Mouse (Mus musculus) layer of hippocampus, adult 2 months (tissue): ENCODE measurements at regions not wholly inside any gene's neighbourhood (a gene's known extent, or its start where the extent isn't known, plus 50 kb on each side); places are given as distances from the start of the nearest gene placed in this dataset.

ENCODE experiments used
- DNase-seq, 2 experiments: peaks; one replicate each; pipeline ENCODE4 v3.0.0; 2022; ENCODE audit warnings: low spot score in 2 of 2
- H3K27ac ChIP-seq: fragments of 200-600 bp; 2 replicates; pipeline ENCODE4 v1.8.1; 2022
- H3K4me3 ChIP-seq: fragments of 200-600 bp; 2 replicates; pipeline ENCODE4 v1.8.1; 2022; ENCODE audit warnings: mild to moderate bottlenecking
- CTCF ChIP-seq: fragments of 200-600 bp; conservative IDR thresholded peaks from 2 replicates; pipeline ENCODE4 v1.8.1; 2022; ENCODE audit warnings: antibody characterized with exemption, mild to moderate bottlenecking, moderate library complexity

DNA sequence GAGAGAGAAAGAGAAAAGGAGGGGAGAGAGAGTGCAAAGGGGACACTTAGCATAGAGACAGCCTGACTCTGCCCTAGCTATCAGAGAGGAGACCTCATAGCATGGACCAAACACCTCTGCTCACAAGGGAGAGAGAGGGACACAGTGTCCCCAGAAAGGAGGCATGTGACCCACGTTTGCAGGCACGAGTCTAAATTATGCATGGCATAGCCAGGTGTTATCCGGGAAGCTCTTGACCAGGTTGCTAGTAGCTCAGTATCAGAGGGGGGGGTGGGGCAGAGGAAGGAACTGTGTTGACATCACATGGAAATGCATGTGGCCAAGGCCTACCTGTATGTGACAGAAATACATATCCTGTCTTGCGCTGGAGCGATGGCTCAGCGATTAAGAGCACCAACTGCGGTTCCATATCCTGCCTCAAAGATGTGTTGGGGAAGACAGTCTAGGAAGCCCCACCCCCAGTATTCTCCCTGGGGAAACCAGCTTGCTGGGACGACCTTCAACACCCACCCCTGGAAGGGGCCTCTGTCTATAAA, 84.5 kb upstream of the Tnrc6c start:
- DNase-seq, result no peak
- Histone ChIP-seq H3K4me3 (no peak overlapping the region), H3K27ac (no peak overlapping the region)
- no peak for TF ChIP-seq CTCF

- DNase-seq, result no peak
- no peak overlapping the region for H3K4me3 ChIP-seq
- H3K27ac ChIP-seq, result no peak overlapping the region
- TF ChIP-seq CTCF, result no peak
Measured at GRCm38 (mm10) chr11:117571858-117572257, 82.2 kb upstream of the Tnrc6c start.

- H3K27ac ChIP-seq, result peak overlapping the region; percentile 80
- H3K4me3 ChIP-seq, result no peak overlapping the region
- peak; percentile 49 to 53 for DNase-seq
- TF ChIP-seq CTCF, result no peak
Measured at GRCm38 (mm10) chr11:117574721-117575120, 79.4 kb upstream of the Tnrc6c start.

- no peak for TF ChIP-seq CTCF
- H3K27ac ChIP-seq, result no peak overlapping the region
- DNase-seq, result no peak
- H3K4me3 ChIP-seq, result no peak overlapping the region
Measured at GRCm38 (mm10) chr11:117579121-117579520, 75.0 kb upstream of the Tnrc6c start.

GRCm38 (mm10) chr11:117579720-117580119, 74.4 kb upstream of the Tnrc6c start:
- H3K4me3 ChIP-seq, result no peak overlapping the region
- no peak for TF ChIP-seq CTCF
- no peak for DNase-seq
- H3K27ac ChIP-seq, result no peak overlapping the region

DNA sequence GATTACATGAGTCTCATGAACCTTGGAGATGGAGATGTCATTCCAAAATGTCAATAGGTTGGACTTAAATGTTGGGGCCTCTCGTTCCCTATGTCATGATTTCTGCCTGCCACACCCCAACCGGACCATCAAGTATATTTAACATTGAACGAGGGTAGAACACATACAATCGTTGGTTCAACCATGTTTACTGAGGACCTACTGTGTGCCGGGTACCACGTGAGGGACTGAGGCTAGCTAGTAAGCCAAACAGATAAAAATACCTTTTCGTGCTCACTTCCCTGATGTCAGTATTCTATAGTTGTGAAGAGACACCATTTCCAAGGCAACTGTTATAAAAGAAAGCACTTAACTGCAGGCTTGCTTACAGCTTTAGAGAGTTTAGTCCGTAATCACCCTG, 70.6 kb upstream of the Tnrc6c start:
- no peak overlapping the region for H3K27ac ChIP-seq
- no peak for TF ChIP-seq CTCF
- DNase-seq, result no peak
- H3K4me3 ChIP-seq, result no peak overlapping the region

DNA sequence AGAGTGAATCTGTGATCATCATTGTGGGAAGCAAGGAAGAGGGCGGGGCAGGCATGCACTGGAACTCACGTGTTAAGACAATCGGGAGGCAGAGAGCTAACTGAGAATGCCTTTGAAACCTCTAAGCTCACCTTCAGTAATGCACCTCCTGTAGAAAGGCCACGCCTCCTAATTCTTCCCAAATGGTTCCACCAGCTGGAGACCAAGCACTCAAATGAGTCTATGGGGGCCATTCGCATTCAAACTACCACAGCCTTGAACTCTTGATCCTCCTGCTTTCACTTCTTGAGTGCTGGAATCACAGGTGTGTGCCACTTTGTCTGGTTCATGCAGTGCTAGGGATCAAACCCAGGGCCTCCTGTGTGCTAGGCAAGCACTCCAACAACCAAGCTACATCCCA, 68.5 kb upstream of the Tnrc6c start:
- no peak for DNase-seq
- no peak overlapping the region for H3K4me3 ChIP-seq
- TF ChIP-seq CTCF, result no peak
- no peak overlapping the region for H3K27ac ChIP-seq

- TF ChIP-seq CTCF, result no peak
- DNase-seq, result no peak
- no peak overlapping the region for H3K4me3 ChIP-seq
- H3K27ac ChIP-seq, result peak overlapping the region; percentile 28; the same call in 1 of the 2 replicates
Measured at GRCm38 (mm10) chr11:117586063-117586462, 68.0 kb upstream of the Tnrc6c start.

DNA sequence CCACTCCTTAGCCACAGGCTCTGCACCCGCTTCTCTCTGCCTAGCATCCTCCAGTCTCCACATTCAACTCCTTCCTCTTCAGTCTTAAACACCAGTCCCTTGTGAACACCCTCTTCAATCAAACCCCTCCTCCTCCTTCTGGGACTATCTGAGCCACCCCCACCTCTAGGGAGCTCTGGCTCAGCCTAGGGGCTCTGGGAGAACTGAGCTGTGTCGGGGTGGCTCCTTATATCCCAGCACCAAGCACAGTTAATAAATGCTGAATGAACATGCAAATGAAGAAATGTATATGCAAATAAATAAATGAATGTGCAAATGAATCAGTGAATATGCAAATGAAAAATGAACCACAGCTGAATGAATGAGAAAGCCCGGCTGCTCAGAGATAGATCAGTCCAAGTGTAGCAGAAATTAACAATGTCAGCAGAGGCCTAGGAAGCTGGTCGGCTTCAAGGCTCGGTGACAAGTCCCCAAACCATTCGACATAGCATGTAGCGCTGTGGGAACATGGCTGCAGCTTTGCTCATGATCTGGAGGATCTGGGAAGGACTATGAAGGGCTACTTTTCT, 67.1 kb upstream of the Tnrc6c start:
- TF ChIP-seq CTCF, result no peak
- H3K4me3 ChIP-seq, result no peak overlapping the region
- H3K27ac ChIP-seq, result peak overlapping the region; percentile 55; the same call in 1 of the 2 replicates
- no peak for DNase-seq

DNA sequence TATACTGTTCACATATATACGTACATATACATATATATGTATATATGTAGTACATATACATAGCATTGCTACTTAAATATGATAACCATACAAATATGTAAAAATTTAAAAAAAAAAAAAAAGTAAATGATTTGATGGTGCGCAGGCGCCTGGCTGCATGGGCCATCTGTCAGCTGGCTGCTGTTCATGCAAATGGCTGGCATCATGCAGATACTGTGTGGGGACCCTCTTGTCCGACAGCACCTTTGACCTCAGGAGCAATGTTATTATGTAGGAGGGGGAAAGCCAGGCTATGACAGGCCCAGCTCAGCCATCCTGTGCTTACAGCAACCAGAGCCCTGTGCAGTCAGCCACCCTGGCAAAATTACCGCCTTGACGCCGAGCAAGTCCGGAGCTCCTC, 65.1 kb upstream of the Tnrc6c start:
- no peak for TF ChIP-seq CTCF
- Histone ChIP-seq H3K4me3 (no peak overlapping the region), H3K27ac (0 out of 2 replicates have a peak overlapping the region, but pooled peaks have one; percentile 7)
- DNase-seq, result no peak

DNA sequence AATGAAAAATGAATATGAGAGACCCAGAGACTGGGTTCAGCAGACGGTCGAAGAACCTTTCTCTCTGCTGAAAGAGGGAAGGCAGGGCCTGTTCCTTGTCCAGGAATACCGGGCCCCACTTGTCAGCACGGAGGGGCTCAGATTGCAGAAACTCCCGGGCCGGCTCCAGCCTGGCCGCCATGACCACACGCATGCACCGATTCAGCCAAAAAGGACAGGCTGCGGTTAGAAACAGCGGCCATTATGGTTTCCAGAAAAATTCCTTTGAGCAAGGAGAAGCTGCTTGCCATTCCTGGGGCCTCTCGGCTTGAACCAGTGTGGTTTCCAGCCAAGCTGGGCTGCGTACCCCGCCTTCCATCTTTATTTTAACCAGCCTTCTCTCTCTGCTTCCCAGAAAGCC, 64.7 kb upstream of the Tnrc6c start:
- Histone ChIP-seq H3K27ac (0 out of 2 replicates have a peak overlapping the region, but pooled peaks have one; percentile 7), H3K4me3 (no peak overlapping the region)
- DNase-seq, result no peak
- no peak for TF ChIP-seq CTCF

- Histone ChIP-seq H3K27ac (no peak overlapping the region), H3K4me3 (no peak overlapping the region)
- no peak for DNase-seq
- no peak for TF ChIP-seq CTCF
Measured at GRCm38 (mm10) chr11:117592570-117592969, 61.5 kb upstream of the Tnrc6c start.

- H3K27ac ChIP-seq, result peak overlapping the region; percentile 88; the same call in 1 of the 2 replicates
- no peak for DNase-seq
Measured at GRCm38 (mm10) chr11:117596201-117596600, 57.9 kb upstream of the Tnrc6c start.

DNA sequence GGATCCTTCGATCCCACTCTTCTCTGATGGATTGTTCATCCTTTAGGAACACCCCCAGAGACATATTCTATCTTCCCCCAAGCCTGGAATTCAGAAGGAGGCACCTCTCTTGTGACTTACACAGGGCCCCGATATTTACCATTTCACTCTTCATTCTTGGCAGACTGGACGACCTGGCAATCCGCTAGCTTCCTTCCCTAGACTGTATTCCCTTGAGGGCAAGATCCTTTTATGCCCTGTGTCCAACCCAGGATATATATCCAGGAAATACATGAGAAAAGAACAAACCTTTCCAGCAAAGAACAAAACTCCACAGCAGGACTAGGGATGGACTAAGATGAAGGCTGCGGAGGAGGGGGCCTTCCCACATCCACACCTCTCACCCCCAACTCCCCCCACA, 56.3 kb upstream of the Tnrc6c start:
- DNase-seq, result no peak
- Histone ChIP-seq H3K4me3 (peak overlapping the region; percentile 6; the same call in 1 of the 2 replicates), H3K27ac (peak overlapping the region; percentile 88)
- no peak for TF ChIP-seq CTCF

More at GRCm38 (mm10) chr11:117596201-117596600, 57.9 kb upstream of the Tnrc6c start:
- H3K4me3 ChIP-seq, result no peak overlapping the region
- TF ChIP-seq CTCF, result peak; percentile 53
